10 mouse cellular contexts compared by ENCODE assay signal in the genomic region with DNA sequence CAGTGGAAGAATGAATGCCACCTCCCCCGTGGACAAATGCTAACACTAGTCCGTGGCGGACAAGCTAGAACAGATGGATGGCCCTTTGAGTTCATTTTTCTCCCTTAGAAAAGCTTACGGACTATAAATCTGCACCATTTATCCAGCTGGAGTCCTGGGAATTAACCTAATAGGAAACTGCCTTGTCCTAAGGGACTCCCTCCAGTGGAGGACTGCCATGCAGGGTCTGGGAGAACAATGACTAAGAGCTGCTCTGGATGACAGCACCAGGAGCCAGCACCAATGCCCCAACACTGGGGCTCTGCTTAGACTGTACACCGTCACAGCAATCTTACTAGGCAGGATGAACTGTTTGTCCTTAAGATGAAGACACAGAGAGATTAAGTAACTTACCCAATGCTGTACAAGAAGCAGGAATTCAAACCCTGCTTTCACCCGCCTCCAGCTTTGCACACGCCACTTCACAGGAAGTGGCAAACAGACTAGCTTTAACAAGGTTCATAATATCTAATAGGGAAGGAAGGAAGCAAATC. TPM values are rescaled to one million over a fixed set of nuclear protein-coding genes. Genes with fewer than 3 reads are reported as not detected.
DNase-seq lines count a peak whose midpoint lies in the region; ATAC-seq lines count a peak whose summit lies in the region.
"Had no signal": no experiment of that assay in that cellular context is flagged by ENCODE, and none has a peak within 500 bp of the region (broad histone marks: within the 10 kb centered on the region; RNA-seq: fewer than 3 reads in every experiment).

No protein-coding gene starts in this region.

- 0 out of 2 replicates have a peak overlapping the region, but pooled peaks have one; percentile 45 for H3K27ac ChIP-seq in hindbrain, embryonic 11.5 days (ENCODE audit: low read depth, low read length)
- no peak overlapping the region for H3K27ac ChIP-seq in hindbrain, embryonic 14.5 days
- no peak overlapping the region; the same call in 1 of the 2 replicates for H3K27ac ChIP-seq in neural tube, embryonic 13.5 days (replicated peaks)
- H3K27ac ChIP-seq: limb, embryonic 12.5 days had no signal

- H3K27me3 ChIP-seq in hindbrain, embryonic 11.5 days (ENCODE audit: control insufficient read depth, insufficient read depth, low read length), result no peaks in the 10 kb centered on the region
- H3K27me3 ChIP-seq in hindbrain, embryonic 14.5 days (ENCODE audit: control insufficient read depth, insufficient read depth, low read length), result no peaks in the 10 kb centered on the region
- peaks cover 7% of the 10 kb centered on the region; the same call in 1 of the 2 replicates for H3K27me3 ChIP-seq in neural tube, embryonic 13.5 days
- H3K27me3 ChIP-seq: limb, embryonic 12.5 days had no signal

- H3K4me3 ChIP-seq in hindbrain, embryonic 11.5 days (ENCODE audit: low read depth, low read length), result no peak overlapping the region
- no peak overlapping the region for H3K4me3 ChIP-seq in hindbrain, embryonic 14.5 days (replicated peaks; ENCODE audit: low read length)
- H3K4me3 ChIP-seq in neural tube, embryonic 13.5 days, result no peak overlapping the region
- H3K4me3 ChIP-seq: limb, embryonic 12.5 days had no signal

- 61% methylated on average over 7 of the region's 7 CpGs for WGBS in hindbrain, embryonic 11.5 days
- WGBS in hindbrain, embryonic 14.5 days, result 57% methylated on average over 7 of the region's 7 CpGs
- 35% methylated on average over 7 of the region's 7 CpGs for WGBS in neural tube, embryonic 13.5 days

- no peaks in the 10 kb centered on the region for H3K9me3 ChIP-seq in hindbrain, embryonic 11.5 days (ENCODE audit: control insufficient read depth, low read length)
- H3K9me3 ChIP-seq in hindbrain, embryonic 14.5 days (ENCODE audit: control insufficient read depth, low read length), result no peaks in the 10 kb centered on the region
- H3K9me3 ChIP-seq in neural tube, embryonic 13.5 days, result no peaks in the 10 kb centered on the region
- H3K9me3 ChIP-seq: limb, embryonic 12.5 days had no signal

- peak; percentile 14 for DNase-seq in hindbrain, embryonic 11.5 days (ENCODE audit: low spot score)
- no peak for DNase-seq in hindbrain, embryonic 14.5 days (ENCODE audit: low spot score)
- DNase-seq in A20 (ENCODE audit: low read depth, low spot score), result peak; percentile 40
- DNase-seq in layer of hippocampus, adult 9-10 months (ENCODE audit: low spot score), result no peak
- no peak for DNase-seq in cerebellum, postnatal 4 days (ENCODE audit: low spot score in 2 of 2)
- DNase-seq in ovary, postnatal 14 days (ENCODE audit: low spot score), result no peak

- no peak overlapping the region for H3K4me2 ChIP-seq in hindbrain, embryonic 11.5 days (replicated peaks; ENCODE audit: low read depth, low read length)
- H3K4me2 ChIP-seq in hindbrain, embryonic 14.5 days (replicated peaks), result no peak overlapping the region
- no peak overlapping the region for H3K4me2 ChIP-seq in neural tube, embryonic 13.5 days
- H3K4me2 ChIP-seq: limb, embryonic 12.5 days had no signal

- no peaks in the 10 kb centered on the region for H3K36me3 ChIP-seq in hindbrain, embryonic 11.5 days (ENCODE audit: control insufficient read depth, insufficient read depth, low read length)
- H3K36me3 ChIP-seq in hindbrain, embryonic 14.5 days (replicated peaks; ENCODE audit: control insufficient read depth, insufficient read depth), result no peaks in the 10 kb centered on the region
- no peaks in the 10 kb centered on the region for H3K36me3 ChIP-seq in neural tube, embryonic 13.5 days
- H3K36me3 ChIP-seq: limb, embryonic 12.5 days had no signal

- ATAC-seq in hindbrain, embryonic 11.5 days (ENCODE audit: low FRiP score), result peak; percentile 38; the same call in 1 of the 2 replicates
- ATAC-seq in hindbrain, embryonic 14.5 days (ENCODE audit: low FRiP score), result no peak
- ATAC-seq in common myeloid progenitor, adult 5-6 weeks (replicated peaks; ENCODE audit: low read depth, poor library complexity, severe bottlenecking), result peak; percentile 28; the same call in 1 of the 2 replicates
- ATAC-seq in neural tube, embryonic 13.5 days (ENCODE audit: low read depth), result 0 out of 2 replicates have a peak, but pooled peaks have one; percentile 15
- ATAC-seq: midbrain, embryonic 16.5 days had no signal

- no peaks in the 10 kb centered on the region for H3K4me1 ChIP-seq in hindbrain, embryonic 11.5 days (replicated peaks; ENCODE audit: control insufficient read depth, insufficient read depth, low read length)
- H3K4me1 ChIP-seq in hindbrain, embryonic 14.5 days (replicated peaks; ENCODE audit: control insufficient read depth, insufficient read depth, low read length), result 0 out of 2 replicates have a peak, but pooled peaks cover 5% of the 10 kb centered on the region
- H3K4me1 ChIP-seq in neural tube, embryonic 13.5 days (replicated peaks), result peaks cover 24% of the 10 kb centered on the region

- H3K9ac ChIP-seq in hindbrain, embryonic 11.5 days (ENCODE audit: low read depth, low read length), result no peak overlapping the region
- H3K9ac ChIP-seq in hindbrain, embryonic 14.5 days, result no peak overlapping the region
- no peak overlapping the region for H3K9ac ChIP-seq in neural tube, embryonic 13.5 days
- H3K9ac ChIP-seq: limb, embryonic 12.5 days had no signal

RNA-seq across cellular contexts. Expression of a gene that starts 9.7 kb away (rescaled TPM):
- 1.8 and 2.9 TPM in 2 replicates for polyA plus RNA-seq in hindbrain, embryonic 11.5 days (2014; fragmentation: Nextera tagmentation; extraction: Ambion mirVana)
- 8.2 and 9.0 TPM in 2 replicates for polyA plus RNA-seq in hindbrain, embryonic 14.5 days (2014; fragmentation: Nextera tagmentation; extraction: Ambion mirVana)
- 1.5 and 5.8 TPM in 2 replicates for total RNA-seq in common myeloid progenitor, adult 5-6 weeks (2017)
- polyA plus RNA-seq in neural tube, embryonic 13.5 days (2015; fragmentation: Nextera tagmentation; extraction: Ambion mirVana), result 3.9 and 4.5 TPM in 2 replicates

Comparison
In these comparisons a context has a peak if more than half of its experiments do, and no peak if none do; other contexts are left out.
1. DNase-seq: peak in hindbrain, embryonic 11.5 days (single experiment) and A20 (single experiment); none in hindbrain, embryonic 14.5 days (single experiment), layer of hippocampus, adult 9-10 months (single experiment), cerebellum, postnatal 4 days (0 of 2) and ovary, postnatal 14 days (single experiment).